Mouse (Mus musculus) spleen, postnatal 0 days (tissue): Measurements from ENCODE around the gene Ubtfl1. TPM values are rescaled to one million over a fixed set of nuclear protein-coding genes. Genes with fewer than 3 reads are reported as not detected.

Source experiments
- polyA plus RNA-seq: library from polyadenylated mRNA; unstranded; fragments of >200 nt; fragmentation: Nextera tagmentation; extraction: Ambion mirVana; gene quantifications from 2 replicates; pipeline ENCODE4 v1.2.1, GENCODE M21; 2015

Gene Ubtfl1
- not detected in 2 replicates for polyA plus RNA-seq

GRCm38 (mm10) chr9:18404118-18404517 lies at the start of gene Ubtfl1:
TSS of gene Ubtfl1 (plus strand) at chr9:18404418.

GRCm38 (mm10) chr9:18402895-18403294 lies 1.3 kb upstream of the Ubtfl1 start, which contains the start of gene Naalad2:
TSS of gene Naalad2 (minus strand) at chr9:18402995.

GRCm38 (mm10) chr9:18430354-18430753 lies 26.1 kb downstream of the Ubtfl1 start, which contains the start of gene Mbd3l2:
TSS of gene Mbd3l2 (plus strand) at chr9:18430654.

Other genes starting within 250 kb of the Ubtfl1 start
- gene Chordc1, start 112.3 kb upstream of the Ubtfl1 start, polyA plus RNA-seq: 41.4 and 44.8 TPM in 2 replicates
- 0.69 and 1.1 TPM in 2 replicates for gene Naalad2, start 1.4 kb upstream of the Ubtfl1 start, polyA plus RNA-seq
- gene Mbd3l2, start 26.2 kb downstream of the Ubtfl1 start, polyA plus RNA-seq: not detected in 2 replicates
- 0.75 and 0.91 TPM in 2 replicates for gene Zfp558, start 73.8 kb downstream of the Ubtfl1 start, polyA plus RNA-seq
- not detected in 2 replicates for gene Mbd3l1, start 73.9 kb downstream of the Ubtfl1 start, polyA plus RNA-seq